Mouse (Mus musculus) embryonic facial prominence, embryonic 12.5 days (tissue): ENCODE data around the gene Tarbp1. TPM values are rescaled to one million over a fixed set of nuclear protein-coding genes. Genes with fewer than 3 reads are reported as not detected.
"Not testable (repeated sequence)": the region's sequence is repeated elsewhere in the genome, so short reads cannot be mapped to it uniquely, and the experiment has no call there.

Experiments
- ATAC-seq: fragments of 200-750 bp; cut with Nextera tagmentation; 2 replicates; pipeline ENCODE4 v1.8.0; 2017; ENCODE audit not compliant: insufficient number of reproducible peaks, insufficient read depth, low FRiP score, low TSS enrichment
- H3K27ac ChIP-seq: fragments of 300-500 bp; sonication (generic); 2 replicates; pipeline ENCODE4 v1.5.1; 2016; ENCODE audit warnings: mild to moderate bottlenecking
- H3K27me3 ChIP-seq: fragments of 300-500 bp; sonication (generic); 2 replicates; pipeline ENCODE4 v1.6.1; 2016; ENCODE audit warnings: mild to moderate bottlenecking, moderate library complexity
- H3K36me3 ChIP-seq: fragments of 300-500 bp; sonication (generic); 2 replicates; pipeline ENCODE4 v1.6.1; 2016; ENCODE audit warnings: mild to moderate bottlenecking
- H3K4me1 ChIP-seq: fragments of 300-500 bp; sonication (generic); 2 replicates; pipeline ENCODE4 v1.6.1; 2016
- H3K4me2 ChIP-seq: fragments of 300-500 bp; sonication (generic); replicated peaks from 2 replicates; pipeline ENCODE4 v1.6.1; 2016; ENCODE audit warnings: mild to moderate bottlenecking, moderate library complexity
- H3K4me3 ChIP-seq: fragments of 300-500 bp; sonication (generic); 2 replicates; pipeline ENCODE4 v1.5.1; 2016; ENCODE audit warnings: mild to moderate bottlenecking
- H3K9ac ChIP-seq: fragments of 300-500 bp; sonication (generic); 2 replicates; pipeline ENCODE4 v1.6.1; 2016; ENCODE audit warnings: mild to moderate bottlenecking, moderate library complexity
- H3K9me3 ChIP-seq: fragments of 300-500 bp; sonication (generic); 2 replicates; pipeline ENCODE4 v1.6.1; 2016; ENCODE audit warnings: mild to moderate bottlenecking, moderate library complexity
- WGBS: fragments of 180-500 bp; shearing (Covaris S2); methylation state at CpG from one replicate; pipeline ENCODE4 v1.1.7; 2016; 5-methylcytosine and 5-hydroxymethylcytosine counted together
- polyA plus RNA-seq: library from polyadenylated mRNA; unstranded; fragments of >200 nt; fragmentation: Nextera tagmentation; extraction: Ambion mirVana; gene quantifications from 2 replicates; pipeline ENCODE4 v1.2.1, GENCODE M21; 2016

The Tarbp1 gene
- polyA plus RNA-seq, 1 experiment from 2014 or later = 3.2 TPM

DNA sequence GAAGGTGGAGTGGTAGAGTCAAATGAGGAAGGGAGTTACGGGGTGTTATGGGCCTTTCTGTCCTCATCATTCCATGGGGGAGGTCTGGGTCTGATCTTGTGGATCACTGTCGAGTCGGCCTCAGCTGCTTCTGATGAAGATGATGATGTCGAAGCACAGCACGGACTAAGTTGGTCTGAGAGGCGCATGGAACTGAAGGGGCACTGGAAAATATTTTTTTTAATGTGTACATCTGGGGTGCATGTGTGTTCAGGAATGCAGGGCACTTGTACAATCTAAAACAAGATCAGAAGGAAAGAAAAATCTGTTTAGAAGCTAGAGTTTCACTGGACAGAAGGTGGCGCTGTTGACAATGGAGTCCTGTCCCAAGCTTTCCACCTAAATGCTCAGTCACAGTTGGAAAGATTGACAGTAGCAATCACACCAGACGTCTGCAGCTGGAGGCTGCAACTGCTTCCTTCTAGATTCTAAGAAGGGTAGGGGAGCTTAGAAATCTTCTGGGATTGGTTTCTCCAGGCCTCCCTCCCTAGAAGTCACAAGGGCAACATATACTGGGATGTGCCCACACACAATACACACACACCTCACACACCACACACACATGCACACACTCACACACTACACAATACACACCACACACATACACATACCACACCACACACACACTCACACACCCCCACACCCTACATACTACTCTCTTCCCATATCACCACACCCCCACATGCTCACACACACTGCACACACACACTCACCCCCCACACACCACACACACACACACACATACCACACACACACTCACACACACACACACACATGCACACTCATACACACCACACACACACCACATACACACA is 6.9 kb upstream of the Tarbp1 start:
- 30% methylated on average over 8 of the region's 8 CpGs for WGBS
- Histone ChIP-seq H3K4me2 (no peak overlapping the region), H3K27me3 (0 out of 2 replicates have a peak, but pooled peaks cover 3% of the 10 kb centered on the region), H3K27ac (no peak overlapping the region), H3K4me3 (no peak overlapping the region), H3K4me1 (peaks cover 3% of the 10 kb centered on the region; the same call in 1 of the 2 replicates), H3K36me3 (no peaks in the 10 kb centered on the region), H3K9me3 (no peaks in the 10 kb centered on the region), H3K9ac (no peak overlapping the region; the same call in 1 of the 2 replicates)
- ATAC-seq = no peak

DNA sequence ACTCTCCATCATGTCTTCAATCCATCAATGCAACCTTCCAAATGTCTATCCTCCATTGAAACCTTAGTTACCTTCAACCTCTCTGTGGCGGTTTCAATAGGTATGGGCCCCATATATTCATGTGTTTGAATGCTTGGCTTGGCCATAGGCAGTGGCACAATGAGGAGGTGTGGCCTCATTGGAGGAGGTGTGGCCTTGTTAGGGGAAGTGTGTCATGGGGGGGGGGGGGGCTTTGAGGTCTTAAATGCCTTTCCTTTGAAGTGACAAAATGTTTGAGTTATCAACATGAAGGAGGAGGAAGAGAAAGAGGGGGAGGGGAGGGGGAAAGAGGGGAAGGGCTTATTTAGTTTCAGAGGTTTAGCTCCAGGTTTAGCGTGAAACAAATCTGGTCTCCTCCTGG is 5.5 kb upstream of the Tarbp1 start:
- no peak for ATAC-seq
- no peak overlapping the region for H3K9ac ChIP-seq
- 0 out of 2 replicates have a peak, but pooled peaks cover 5% of the 10 kb centered on the region for H3K27me3 ChIP-seq
- 88% methylated on average over 2 of the region's 2 CpGs for WGBS
- peaks cover 3% of the 10 kb centered on the region; the same call in 1 of the 2 replicates for H3K4me1 ChIP-seq
- H3K4me3 ChIP-seq = no peak overlapping the region
- H3K27ac ChIP-seq = no peak overlapping the region
- no peaks in the 10 kb centered on the region for H3K9me3 ChIP-seq
- no peaks in the 10 kb centered on the region for H3K36me3 ChIP-seq
- H3K4me2 ChIP-seq = no peak overlapping the region

DNA sequence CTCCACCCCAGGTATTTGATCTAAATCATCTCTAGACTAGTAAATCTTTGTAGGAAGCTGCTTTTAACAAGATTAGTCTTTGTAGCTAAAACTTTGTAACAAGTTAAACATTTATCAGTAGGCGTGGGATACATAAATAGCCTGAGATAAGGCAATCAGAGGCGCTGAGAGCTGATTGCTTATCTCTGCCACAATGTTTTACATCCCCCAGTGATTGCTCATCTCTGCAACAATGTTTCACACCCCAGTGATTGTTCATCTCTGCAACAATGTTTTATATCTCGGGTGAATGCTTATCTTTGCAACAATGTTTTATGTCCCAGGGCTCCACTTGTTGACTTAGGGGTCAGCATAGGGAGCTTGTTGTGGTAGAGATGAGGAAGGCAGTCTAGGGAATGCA is 3.8 kb upstream of the Tarbp1 start:
- WGBS = 64% methylated on average over 3 of the region's 3 CpGs
- H3K9me3 ChIP-seq = no peaks in the 10 kb centered on the region

DNA sequence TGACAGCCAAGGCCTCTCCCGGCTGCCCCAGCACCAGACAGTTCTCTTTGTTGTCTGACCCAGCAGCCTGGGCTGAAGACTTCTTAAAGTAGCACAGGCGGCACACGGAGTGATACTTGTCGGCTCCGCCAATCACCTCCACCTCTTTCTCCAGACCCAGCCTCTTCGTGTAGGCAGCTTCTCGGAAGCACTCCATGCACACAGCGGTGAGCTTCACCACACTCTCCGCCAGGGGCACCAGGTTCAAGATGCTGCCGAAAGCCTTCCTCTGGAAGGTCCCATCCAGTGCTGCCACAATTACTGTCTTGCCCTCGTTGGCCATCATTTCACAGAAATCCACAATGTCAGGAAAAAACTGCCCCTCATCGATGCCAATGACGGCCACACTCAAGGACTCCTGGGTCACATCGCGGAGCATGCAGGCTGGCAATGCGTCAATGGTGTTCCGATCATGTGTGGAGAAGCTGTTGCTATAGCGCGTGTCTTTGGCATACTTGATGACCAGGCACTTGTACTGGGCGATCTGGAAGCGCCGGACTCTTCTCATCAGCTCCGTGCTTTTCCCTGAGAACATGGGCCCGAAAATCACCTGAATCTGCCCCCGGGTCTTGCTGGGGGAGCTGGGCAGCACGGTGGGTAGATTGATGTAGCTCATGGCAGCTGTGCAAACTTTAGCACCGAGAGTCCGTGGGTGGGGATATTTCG is 1.4 kb upstream of the Tarbp1 start:
- not testable (repeated sequence) for H3K9me3 ChIP-seq

More for the DNA sequence above, 3.8 kb upstream of the Tarbp1 start:
- Histone ChIP-seq H3K4me2 (no peak overlapping the region), H3K27ac (no peak overlapping the region), H3K4me1 (peaks cover 10% of the 10 kb centered on the region), H3K4me3 (no peak overlapping the region), H3K27me3 (0 out of 2 replicates have a peak, but pooled peaks cover 5% of the 10 kb centered on the region), H3K36me3 (no peaks in the 10 kb centered on the region), H3K9ac (no peak overlapping the region)
- ATAC-seq = no peak

DNA sequence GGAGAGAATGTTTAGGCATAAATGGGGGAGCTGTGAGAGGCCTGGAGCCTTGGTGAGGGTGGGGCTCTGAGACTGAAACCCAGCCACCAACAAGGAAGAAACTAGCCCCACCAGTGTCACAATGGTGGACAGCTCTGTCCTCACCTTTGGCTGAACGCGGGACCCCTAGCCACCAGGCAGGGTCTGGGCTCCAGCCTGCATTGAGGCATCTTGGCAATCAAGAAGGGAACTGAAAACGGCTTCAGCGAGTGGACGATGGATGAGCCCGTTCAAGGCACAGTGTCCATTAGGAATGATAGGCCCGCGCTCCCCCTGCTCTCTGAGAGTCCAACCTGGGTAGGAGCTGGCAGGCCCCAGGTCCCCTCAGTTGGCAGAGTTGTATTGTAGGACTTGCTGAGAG is 873 bp upstream of the Tarbp1 start:
- 42% methylated on average over 8 of the region's 8 CpGs for WGBS
- not testable (repeated sequence) for H3K9me3 ChIP-seq, H3K36me3 ChIP-seq, H3K4me3 ChIP-seq, H3K27me3 ChIP-seq, H3K4me1 ChIP-seq, H3K9ac ChIP-seq, ATAC-seq, H3K27ac ChIP-seq, H3K4me2 ChIP-seq

More for the DNA sequence above, 1.4 kb upstream of the Tarbp1 start:
- H3K27me3 ChIP-seq, H3K27ac ChIP-seq, H3K9ac ChIP-seq, H3K4me3 ChIP-seq, H3K4me2 ChIP-seq, H3K4me1 ChIP-seq, ATAC-seq, H3K36me3 ChIP-seq: not testable (repeated sequence)
- WGBS = 46% methylated on average over 29 of the region's 29 CpGs

DNA sequence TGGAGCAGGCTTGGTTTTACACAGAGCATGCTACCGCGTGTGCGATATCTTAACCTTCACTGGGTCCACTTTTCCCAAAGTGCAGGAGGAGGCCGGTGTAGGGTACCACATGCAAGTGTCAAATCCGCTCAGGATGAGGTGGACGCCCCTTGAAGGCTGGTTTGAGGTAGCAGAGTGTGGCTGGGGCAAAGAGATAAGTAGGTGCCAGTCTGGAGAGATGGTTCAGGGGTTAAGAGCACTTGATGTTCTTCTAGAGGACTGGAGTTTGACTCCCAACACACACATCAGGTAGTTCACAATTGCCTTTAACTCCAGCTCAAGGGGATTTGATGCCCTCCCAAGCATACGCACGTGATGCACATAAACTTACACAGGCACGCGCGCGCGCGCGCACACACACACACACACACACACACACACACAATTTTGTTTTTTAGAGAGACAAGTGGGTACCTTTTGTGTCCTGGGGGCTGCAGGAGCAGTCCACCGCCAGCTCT is 1.0 kb downstream of the Tarbp1 start:
- Histone ChIP-seq H3K36me3 (peaks cover 12% of the 10 kb centered on the region), H3K9me3 (no peaks in the 10 kb centered on the region), H3K4me1 (peaks cover 8% of the 10 kb centered on the region), H3K4me3 (peak overlapping the region; percentile 82), H3K9ac (peak overlapping the region; percentile 80), H3K4me2 (peak overlapping the region; percentile 90), H3K27me3 (0 out of 2 replicates have a peak, but pooled peaks cover 5% of the 10 kb centered on the region), H3K27ac (peak overlapping the region; percentile 78; the same call in 1 of the 2 replicates)
- no peak for ATAC-seq
- WGBS = 11% methylated on average over 16 of the region's 16 CpGs

DNA sequence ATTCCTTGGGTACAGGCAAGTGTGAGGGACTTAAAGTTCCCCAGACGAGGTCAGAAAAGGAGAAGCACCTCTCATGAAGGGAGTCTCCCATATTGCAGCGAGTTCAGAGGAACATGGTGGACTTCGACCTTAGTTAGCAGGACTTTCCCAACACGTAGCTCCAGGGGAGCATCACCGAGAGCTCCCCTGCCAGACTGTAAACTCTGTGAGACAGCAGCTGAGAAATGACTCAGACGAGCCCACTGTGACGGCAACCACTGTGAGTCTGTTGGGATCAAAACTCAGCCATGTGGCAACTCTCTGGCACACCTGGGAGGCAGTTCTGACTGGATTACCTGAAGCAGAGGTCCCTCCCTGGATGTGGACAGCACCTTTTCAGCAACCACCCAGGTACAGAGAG is 10.8 kb downstream of the Tarbp1 start:
- peaks cover 51% of the 10 kb centered on the region for H3K36me3 ChIP-seq
- 84% methylated on average over 7 of the region's 7 CpGs for whole genome bisulfite sequencing

DNA sequence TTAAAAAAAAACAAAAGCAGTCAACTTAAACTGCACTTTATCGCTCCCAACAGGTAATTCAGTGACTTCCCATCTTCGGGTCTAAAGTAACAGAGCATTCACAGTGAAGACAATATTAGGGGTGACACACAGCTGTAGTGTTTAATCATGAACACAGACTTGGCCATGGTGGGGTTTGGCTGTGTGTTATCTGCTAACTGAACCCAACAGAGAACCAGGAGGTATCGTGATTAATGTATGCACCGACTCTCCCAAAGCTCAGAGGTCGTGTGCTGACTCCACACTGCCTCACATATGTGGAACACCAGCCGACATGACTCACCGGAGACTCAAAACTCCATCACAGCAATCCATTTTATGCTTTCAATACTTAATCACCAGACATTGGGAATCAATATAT is 13.1 kb downstream of the Tarbp1 start:
- no peak overlapping the region for H3K27ac ChIP-seq
- H3K27me3 ChIP-seq = no peaks in the 10 kb centered on the region
- H3K4me1 ChIP-seq = no peaks in the 10 kb centered on the region
- no peaks in the 10 kb centered on the region for H3K9me3 ChIP-seq
- no peak overlapping the region for H3K9ac ChIP-seq
- WGBS = 84% methylated on average over 7 of the region's 7 CpGs
- H3K36me3 ChIP-seq = peaks cover 47% of the 10 kb centered on the region
- H3K4me3 ChIP-seq = no peak overlapping the region
- ATAC-seq = no peak
- no peak overlapping the region for H3K4me2 ChIP-seq

More for the DNA sequence above, 10.8 kb downstream of the Tarbp1 start:
- no peak overlapping the region for H3K4me3 ChIP-seq
- no peak overlapping the region for H3K4me2 ChIP-seq
- H3K9ac ChIP-seq = no peak overlapping the region
- no peaks in the 10 kb centered on the region for H3K9me3 ChIP-seq
- no peak overlapping the region for H3K27ac ChIP-seq
- ATAC-seq = no peak
- H3K4me1 ChIP-seq = no peaks in the 10 kb centered on the region
- no peaks in the 10 kb centered on the region for H3K27me3 ChIP-seq

DNA sequence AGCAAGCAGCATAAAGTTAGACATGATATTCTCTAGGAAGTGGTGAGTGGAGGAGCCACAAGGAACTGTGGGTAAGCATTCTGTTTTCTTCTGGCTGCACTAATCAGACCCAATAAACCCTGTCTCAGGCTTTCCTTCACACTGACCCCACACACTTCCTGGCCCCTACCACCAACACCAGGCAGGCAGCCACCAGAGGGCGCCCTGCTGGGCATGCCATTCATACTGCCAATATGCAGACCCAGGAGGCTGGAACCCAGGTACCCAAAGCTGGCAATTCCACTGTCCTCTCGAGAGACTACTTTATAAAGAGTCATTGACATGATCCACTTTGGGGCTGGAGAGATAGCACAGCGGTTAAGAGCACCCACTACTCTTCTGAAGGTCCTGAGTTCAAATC is 14.6 kb downstream of the Tarbp1 start:
- Histone ChIP-seq H3K27me3 (no peaks in the 10 kb centered on the region), H3K9ac (no peak overlapping the region), H3K4me2 (no peak overlapping the region), H3K4me1 (no peaks in the 10 kb centered on the region), H3K36me3 (peaks cover 46% of the 10 kb centered on the region), H3K27ac (no peak overlapping the region), H3K4me3 (no peak overlapping the region), H3K9me3 (no peaks in the 10 kb centered on the region)
- no peak for ATAC-seq
- 57% methylated on average over 3 of the region's 3 CpGs for WGBS

DNA sequence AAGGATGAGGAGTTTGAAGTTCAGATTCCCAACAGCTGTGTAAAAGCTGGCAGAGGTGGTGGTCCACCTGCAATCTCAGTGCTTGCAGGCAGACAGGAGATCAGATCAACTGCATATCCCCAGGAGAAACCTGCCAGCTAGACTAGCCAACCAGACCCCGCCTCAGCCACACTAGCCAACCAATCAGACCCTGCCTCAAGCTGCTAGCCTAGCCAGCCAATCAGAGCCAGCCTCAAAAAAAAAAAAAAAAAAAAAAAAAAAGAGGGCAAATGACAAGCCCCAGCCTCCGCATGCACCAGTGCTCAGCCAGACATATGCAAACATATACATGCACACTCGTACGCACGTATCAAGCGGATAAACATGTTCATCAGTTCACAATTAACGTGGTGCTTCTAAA is 19.5 kb downstream of the Tarbp1 start:
- Histone ChIP-seq H3K4me1 (no peaks in the 10 kb centered on the region), H3K4me2 (no peak overlapping the region), H3K36me3 (peaks cover 44% of the 10 kb centered on the region), H3K9ac (no peak overlapping the region), H3K27ac (no peak overlapping the region), H3K4me3 (no peak overlapping the region), H3K27me3 (no peaks in the 10 kb centered on the region), H3K9me3 (no peaks in the 10 kb centered on the region)
- ATAC-seq = no peak
- WGBS = 73% methylated on average over 7 of the region's 7 CpGs

DNA sequence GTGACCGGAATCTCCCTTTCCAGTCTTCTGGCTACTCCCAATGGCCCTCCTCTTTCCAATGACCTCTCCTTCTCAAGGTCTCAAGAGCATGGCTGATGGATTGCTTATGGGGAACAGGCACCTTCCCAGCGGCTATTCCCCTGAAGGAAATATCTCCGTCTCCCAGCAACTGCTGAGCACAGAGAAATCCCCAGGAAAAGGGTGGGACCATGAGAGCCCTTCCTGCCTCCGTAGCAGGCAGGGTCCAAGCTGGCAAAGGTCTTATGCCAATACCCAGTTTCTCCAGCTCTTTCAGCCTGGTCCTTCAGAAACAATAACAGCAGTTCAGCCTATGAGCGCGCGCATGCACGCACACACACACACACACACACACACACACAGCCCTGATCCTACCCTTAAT is 23.7 kb downstream of the Tarbp1 start:
- WGBS = 87% methylated on average over 8 of the region's 8 CpGs
- Histone ChIP-seq H3K27ac (no peak overlapping the region), H3K9ac (no peak overlapping the region), H3K4me2 (no peak overlapping the region), H3K4me3 (no peak overlapping the region), H3K36me3 (peaks cover 64% of the 10 kb centered on the region), H3K27me3 (no peaks in the 10 kb centered on the region), H3K9me3 (no peaks in the 10 kb centered on the region), H3K4me1 (no peaks in the 10 kb centered on the region)
- ATAC-seq = no peak

DNA sequence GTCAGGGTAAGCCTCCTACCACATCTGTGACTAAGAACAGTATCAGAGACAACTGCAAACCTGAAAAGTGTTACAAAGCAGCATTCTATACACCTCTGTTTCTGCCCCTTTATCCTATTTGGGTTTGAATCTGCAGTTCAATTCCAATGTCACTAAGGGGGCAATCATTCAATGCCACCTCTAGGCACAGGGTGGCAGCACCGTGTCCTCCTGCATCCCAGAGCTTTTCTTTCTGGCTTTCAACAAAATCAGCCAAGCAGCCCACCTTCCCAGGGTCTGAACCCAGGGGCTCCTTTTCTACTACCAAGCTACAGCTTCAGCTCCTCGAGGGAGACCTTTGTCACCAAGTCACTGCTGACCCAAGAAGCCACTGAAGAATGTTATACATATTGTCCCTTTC is 35.9 kb downstream of the Tarbp1 start:
- 69% methylated on average over 2 of the region's 2 CpGs for WGBS
- H3K36me3 ChIP-seq = peaks cover 22% of the 10 kb centered on the region

More for the DNA sequence above, 35.9 kb downstream of the Tarbp1 start:
- no peak overlapping the region for H3K27ac ChIP-seq
- no peak for ATAC-seq
- no peaks in the 10 kb centered on the region for H3K9me3 ChIP-seq
- no peak overlapping the region for H3K4me2 ChIP-seq
- H3K9ac ChIP-seq = no peak overlapping the region
- no peak overlapping the region for H3K4me3 ChIP-seq
- H3K27me3 ChIP-seq = no peaks in the 10 kb centered on the region
- H3K4me1 ChIP-seq = no peaks in the 10 kb centered on the region
